Mouse (Mus musculus) kidney, embryonic 14.5 days (tissue): ENCODE measurements around the gene Ces1e. TPM values are rescaled to one million over a fixed set of nuclear protein-coding genes. Genes with fewer than 3 reads are reported as not detected.
"Not testable (repeated sequence)": the region's sequence is repeated elsewhere in the genome, so short reads cannot be mapped to it uniquely, and the experiment has no call there.

ENCODE experiments used
- ATAC-seq: fragments of 200-750 bp; cut with Nextera tagmentation; 2 replicates; pipeline ENCODE4 v1.8.0; 2017; ENCODE audit warnings: moderate number of reproducible peaks, mild to moderate bottlenecking, moderate TSS enrichment, moderate library complexity; ENCODE audit not compliant: low FRiP score, low TSS enrichment
- H3K27ac ChIP-seq: fragments of 300-500 bp; sonication (generic); 2 replicates; pipeline ENCODE4 v1.5.1; 2014; ENCODE audit warnings: low read depth, mild to moderate bottlenecking, low read length, moderate library complexity, mixed read lengths
- H3K27me3 ChIP-seq: fragments of 300-500 bp; sonication (generic); 2 replicates; pipeline ENCODE4 v1.6.1; 2014; ENCODE audit warnings: mild to moderate bottlenecking, low read length; ENCODE audit not compliant: control insufficient read depth, insufficient read depth
- H3K36me3 ChIP-seq: fragments of 300-500 bp; sonication (generic); 2 replicates; pipeline ENCODE4 v1.6.1; 2014; ENCODE audit warnings: low read length, mixed read lengths; ENCODE audit not compliant: control insufficient read depth, insufficient read depth
- H3K4me1 ChIP-seq: fragments of 300-500 bp; sonication (generic); 2 replicates; pipeline ENCODE4 v1.6.1; 2014; ENCODE audit warnings: low read length, mixed read lengths; ENCODE audit not compliant: control insufficient read depth, insufficient read depth
- H3K4me2 ChIP-seq: fragments of 300-500 bp; sonication (generic); replicated peaks from 2 replicates; pipeline ENCODE4 v1.6.1; 2014; ENCODE audit warnings: low read depth, mild to moderate bottlenecking, low read length
- H3K4me3 ChIP-seq: fragments of 300-500 bp; sonication (generic); 2 replicates; pipeline ENCODE4 v1.5.1; 2014; ENCODE audit warnings: mild to moderate bottlenecking, low read length
- H3K9ac ChIP-seq: fragments of 300-500 bp; sonication (generic); 2 replicates; pipeline ENCODE4 v1.6.1; 2014; ENCODE audit warnings: low read depth, mild to moderate bottlenecking, low read length, moderate library complexity
- H3K9me3 ChIP-seq: fragments of 300-500 bp; sonication (generic); 2 replicates; pipeline ENCODE4 v1.6.1; 2016; ENCODE audit warnings: low read length; ENCODE audit not compliant: control insufficient read depth
- WGBS: fragments of 180-500 bp; shearing (Covaris S2); extraction: QIAGEN DNeasy Blood & Tissue Kit; methylation state at CpG from one replicate; pipeline ENCODE4 v1.1.7; 2014; 5-methylcytosine and 5-hydroxymethylcytosine counted together
- polyA plus RNA-seq: library from polyadenylated mRNA; unstranded; fragments of >200 nt; fragmentation: Nextera tagmentation; extraction: Ambion mirVana; gene quantifications from 2 replicates; pipeline ENCODE4 v1.2.1, GENCODE M21; 2014

Gene Ces1e
- polyA plus RNA-seq, 1 experiment from 2014 or later = not detected

DNA sequence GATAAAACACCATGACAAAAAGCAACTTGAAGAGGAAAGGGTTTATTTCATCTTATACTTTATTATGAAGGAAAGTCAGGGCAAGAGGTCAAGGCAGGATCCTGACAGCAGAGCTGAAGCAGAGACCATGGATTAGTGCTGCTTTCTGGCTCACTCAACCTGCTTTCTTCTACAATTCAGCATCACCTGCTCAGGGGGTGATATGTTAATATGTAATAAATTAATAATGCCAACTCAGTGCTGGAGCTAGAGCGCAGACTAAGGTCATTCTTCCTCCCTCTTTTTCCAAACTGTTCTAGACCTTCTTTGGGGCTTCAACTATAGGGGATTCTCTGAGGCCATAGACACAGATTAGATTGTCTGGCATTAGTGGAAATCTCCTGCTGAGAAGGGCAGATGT is 6.3 kb upstream of the Ces1e start:
- ATAC-seq = no peak
- 94% methylated on average over 1 of the region's 1 CpGs for WGBS

GRCm38 (mm10) chr8:93234706-93235105 is 5.3 kb upstream of the Ces1e start:
- Histone ChIP-seq H3K9ac (no peak overlapping the region), H3K27ac (no peak overlapping the region), H3K4me3 (no peak overlapping the region), H3K4me1 (no peaks in the 10 kb centered on the region), H3K27me3 (no peaks in the 10 kb centered on the region), H3K36me3 (no peaks in the 10 kb centered on the region), H3K9me3 (no peaks in the 10 kb centered on the region), H3K4me2 (no peak overlapping the region)
- no peak for ATAC-seq
- WGBS = 89% methylated on average over 1 of the region's 1 CpGs

More for the DNA sequence above, 6.3 kb upstream of the Ces1e start:
- no peaks in the 10 kb centered on the region for H3K9me3 ChIP-seq
- no peak overlapping the region for H3K27ac ChIP-seq
- no peaks in the 10 kb centered on the region for H3K36me3 ChIP-seq
- no peaks in the 10 kb centered on the region for H3K4me1 ChIP-seq
- H3K4me3 ChIP-seq = no peak overlapping the region
- no peak overlapping the region for H3K4me2 ChIP-seq
- no peak overlapping the region for H3K9ac ChIP-seq
- H3K27me3 ChIP-seq = no peaks in the 10 kb centered on the region

- no peak overlapping the region for H3K9ac ChIP-seq
- no peak overlapping the region for H3K4me3 ChIP-seq
- no peaks in the 10 kb centered on the region for H3K36me3 ChIP-seq
- ATAC-seq = no peak
- H3K9me3 ChIP-seq = no peaks in the 10 kb centered on the region
- 87% methylated on average over 6 of the region's 6 CpGs for WGBS
- H3K4me2 ChIP-seq = no peak overlapping the region
- no peak overlapping the region for H3K27ac ChIP-seq
- H3K27me3 ChIP-seq = no peaks in the 10 kb centered on the region
- H3K4me1 ChIP-seq = no peaks in the 10 kb centered on the region
Observed at GRCm38 (mm10) chr8:93234068-93234467, 4.6 kb upstream of the Ces1e start.

DNA sequence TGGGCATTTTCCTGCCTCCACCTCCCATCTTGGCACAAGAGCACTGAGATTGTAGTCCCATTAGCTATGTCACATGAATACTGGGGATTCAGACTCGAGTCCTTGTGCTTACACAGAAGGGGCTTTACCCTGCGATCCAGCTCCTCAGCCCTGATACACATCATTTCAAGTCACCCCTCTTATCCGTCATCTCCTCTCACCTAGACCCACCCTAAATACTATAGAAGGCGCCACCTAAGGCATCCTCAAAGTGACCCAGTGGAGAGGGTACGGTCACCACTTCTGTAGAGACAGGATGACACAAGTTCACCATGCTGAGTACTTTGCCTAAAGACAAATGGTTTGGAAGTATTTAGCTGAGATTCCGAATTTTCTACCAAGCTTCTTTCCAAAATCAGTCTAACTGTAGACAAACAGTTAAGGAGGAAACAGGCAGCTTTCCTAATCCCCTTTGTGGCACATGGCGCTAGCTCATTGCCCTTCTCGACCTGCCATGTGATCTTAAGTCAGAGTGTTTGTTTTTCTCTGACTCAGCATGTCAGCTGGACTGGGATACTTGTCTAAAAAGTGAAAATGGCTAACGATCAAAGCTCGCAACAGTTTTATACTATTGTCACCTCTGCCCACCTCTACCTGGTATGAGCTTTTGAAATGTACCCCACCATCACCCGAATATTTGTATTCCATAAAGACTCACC is 597 bp downstream of the Ces1e start:
- Histone ChIP-seq H3K4me3 (no peak overlapping the region), H3K27me3 (no peaks in the 10 kb centered on the region), H3K36me3 (no peaks in the 10 kb centered on the region), H3K4me2 (no peak overlapping the region), H3K4me1 (no peaks in the 10 kb centered on the region), H3K27ac (no peak overlapping the region), H3K9me3 (no peaks in the 10 kb centered on the region), H3K9ac (no peak overlapping the region)
- 64% methylated on average over 11 of the region's 11 CpGs for WGBS
- no peak for ATAC-seq

GRCm38 (mm10) chr8:93226471-93226870 is 2.9 kb downstream of the Ces1e start:
- H3K27me3 ChIP-seq, H3K4me3 ChIP-seq, H3K9ac ChIP-seq, H3K36me3 ChIP-seq, ATAC-seq, H3K4me1 ChIP-seq, H3K27ac ChIP-seq, H3K9me3 ChIP-seq, H3K4me2 ChIP-seq: not testable (repeated sequence)
- WGBS = 86% methylated on average over 1 of the region's 1 CpGs

- ATAC-seq = no peak
- H3K4me2 ChIP-seq = no peak overlapping the region
- H3K27ac ChIP-seq = no peak overlapping the region
- H3K4me1 ChIP-seq = no peaks in the 10 kb centered on the region
- H3K4me3 ChIP-seq = no peak overlapping the region
- no peaks in the 10 kb centered on the region for H3K9me3 ChIP-seq
- no peaks in the 10 kb centered on the region for H3K27me3 ChIP-seq
- H3K36me3 ChIP-seq = no peaks in the 10 kb centered on the region
- 81% methylated on average over 3 of the region's 3 CpGs for WGBS
- no peak overlapping the region for H3K9ac ChIP-seq
Observed at GRCm38 (mm10) chr8:93221896-93222295, 7.5 kb downstream of the Ces1e start.

- Histone ChIP-seq H3K36me3 (no peaks in the 10 kb centered on the region), H3K27ac (no peak overlapping the region), H3K4me1 (no peaks in the 10 kb centered on the region), H3K4me2 (no peak overlapping the region), H3K9ac (no peak overlapping the region), H3K9me3 (no peaks in the 10 kb centered on the region), H3K27me3 (no peaks in the 10 kb centered on the region), H3K4me3 (no peak overlapping the region)
- ATAC-seq = no peak
- WGBS = 61% methylated on average over 4 of the region's 4 CpGs
Observed at GRCm38 (mm10) chr8:93217867-93218266, 11.6 kb downstream of the Ces1e start.

- H3K36me3 ChIP-seq = no peaks in the 10 kb centered on the region
- H3K4me3 ChIP-seq = no peak overlapping the region
- 59% methylated on average over 1 of the region's 1 CpGs for WGBS
- H3K9me3 ChIP-seq = no peaks in the 10 kb centered on the region
- no peaks in the 10 kb centered on the region for H3K4me1 ChIP-seq
- no peak overlapping the region for H3K4me2 ChIP-seq
- H3K9ac ChIP-seq = no peak overlapping the region
- H3K27me3 ChIP-seq = no peaks in the 10 kb centered on the region
- no peak overlapping the region for H3K27ac ChIP-seq
- ATAC-seq = no peak
Observed at GRCm38 (mm10) chr8:93217375-93217774, 12.0 kb downstream of the Ces1e start.

DNA sequence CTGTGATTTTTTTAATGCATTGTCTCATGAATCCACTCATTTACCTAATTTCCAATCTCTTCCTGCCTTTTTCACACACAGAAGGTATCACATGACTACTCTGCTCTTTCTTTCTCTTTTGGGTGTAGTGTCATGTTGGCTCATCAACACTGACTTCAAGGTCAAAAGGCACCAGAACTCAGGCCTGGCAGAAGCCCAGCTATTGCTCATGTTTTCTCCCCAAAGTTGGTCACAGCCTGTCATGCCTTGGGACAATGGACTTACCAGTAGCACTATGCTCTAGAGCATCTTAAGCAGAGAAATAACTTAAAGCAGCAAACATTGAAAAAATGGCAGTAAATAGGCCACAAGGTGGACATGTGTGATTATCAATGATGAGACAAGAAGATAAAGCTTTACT is 18.3 kb downstream of the Ces1e start:
- Histone ChIP-seq H3K27me3 (no peaks in the 10 kb centered on the region), H3K36me3 (no peaks in the 10 kb centered on the region), H3K4me1 (no peaks in the 10 kb centered on the region), H3K4me2 (no peak overlapping the region), H3K27ac (no peak overlapping the region), H3K4me3 (no peak overlapping the region), H3K9me3 (no peaks in the 10 kb centered on the region), H3K9ac (no peak overlapping the region)
- no peak for ATAC-seq
